Mouse (Mus musculus): Measurements from ENCODE around the gene Fer1l5.

- TF ChIP-seq CTCF (IDR thresholded peaks at IDR 0.05) (no peak), POLR2A (IDR thresholded peaks at IDR 0.05; ENCODE audit: insufficient read depth, low read depth, low read length) (no peak), EP300 (IDR thresholded peaks at IDR 0.05; ENCODE audit: insufficient read depth, low read depth, low read length) (no peak)
Observed at GRCm38 (mm10) chr1:36446106-36446824, 74.2 kb downstream of the Fer1l5 start.
